Mouse (Mus musculus) kidney, postnatal 4 days (tissue): ENCODE measurements around the gene Prr5.

Experiments used
- DNase-seq, 2 experiments: peaks; one replicate each; pipeline ENCODE4 v3.0.0; 2021; ENCODE audit warnings: mixed read lengths in 2 of 2

The Prr5 gene

DNA sequence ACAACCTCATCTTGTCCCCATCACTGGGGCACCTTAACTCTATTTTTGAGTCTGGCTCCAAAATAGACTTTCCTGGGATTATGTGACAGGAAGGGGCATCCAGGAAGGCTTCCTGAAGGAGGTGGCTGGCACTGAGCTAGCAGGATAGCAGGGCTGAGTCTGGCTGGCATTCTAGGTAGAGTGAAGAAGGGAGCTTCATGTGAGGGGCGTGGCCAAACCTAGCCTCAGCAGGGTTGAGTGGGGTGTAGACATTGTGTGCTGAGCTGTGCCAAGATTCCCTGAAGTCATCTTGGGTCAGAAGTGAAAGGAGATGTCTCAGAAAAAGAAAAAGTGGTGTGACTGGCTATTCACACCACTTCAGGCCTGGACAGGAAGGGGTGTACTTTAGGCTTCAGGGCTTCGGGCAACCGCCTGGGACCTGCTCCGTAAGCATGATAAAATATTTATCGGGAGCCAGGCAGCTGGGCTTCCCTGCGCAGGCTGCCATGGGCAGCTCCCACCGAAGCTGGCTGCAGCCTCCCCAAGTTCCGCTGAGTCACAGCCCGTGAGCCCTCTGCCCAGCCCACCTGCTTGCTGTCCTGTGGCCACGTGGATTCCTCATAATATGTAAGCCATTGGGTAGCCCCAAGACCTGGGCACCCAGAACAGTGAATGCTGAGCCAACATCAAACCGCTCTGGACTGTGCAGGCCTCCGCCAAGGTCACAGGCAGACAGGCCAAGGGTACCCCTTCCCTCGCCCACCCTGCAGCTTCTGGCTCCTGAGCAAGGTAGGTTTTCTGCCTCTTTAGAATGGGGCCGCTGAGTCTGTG lies at the start of gene Prr5:
Prr5 (plus strand) TSS at position 683 of the 810 bp plus-strand sequence.
- DNase-seq, result peak; percentile 50 to 65

DNA sequence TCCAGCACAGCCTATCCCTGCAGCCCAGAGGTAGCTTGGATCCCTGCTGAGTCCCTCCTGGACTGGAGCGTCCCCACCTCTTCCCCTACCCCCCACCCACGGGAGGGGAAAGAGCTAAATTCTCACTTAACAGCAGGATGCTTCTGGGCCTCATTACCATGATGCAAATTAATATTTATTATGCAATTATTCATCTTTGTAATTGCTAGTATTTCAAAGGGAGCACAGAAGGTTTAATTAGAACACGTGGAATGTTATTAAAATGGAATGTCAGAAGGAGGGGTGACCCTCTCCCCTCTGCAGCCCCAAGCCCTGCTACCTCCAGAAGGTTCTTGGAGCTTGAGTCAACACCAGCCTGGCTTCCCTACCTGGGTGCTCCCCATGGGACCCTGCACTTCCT lies 49.4 kb upstream of the Prr5 start:
- DNase-seq, result no peak

DNA sequence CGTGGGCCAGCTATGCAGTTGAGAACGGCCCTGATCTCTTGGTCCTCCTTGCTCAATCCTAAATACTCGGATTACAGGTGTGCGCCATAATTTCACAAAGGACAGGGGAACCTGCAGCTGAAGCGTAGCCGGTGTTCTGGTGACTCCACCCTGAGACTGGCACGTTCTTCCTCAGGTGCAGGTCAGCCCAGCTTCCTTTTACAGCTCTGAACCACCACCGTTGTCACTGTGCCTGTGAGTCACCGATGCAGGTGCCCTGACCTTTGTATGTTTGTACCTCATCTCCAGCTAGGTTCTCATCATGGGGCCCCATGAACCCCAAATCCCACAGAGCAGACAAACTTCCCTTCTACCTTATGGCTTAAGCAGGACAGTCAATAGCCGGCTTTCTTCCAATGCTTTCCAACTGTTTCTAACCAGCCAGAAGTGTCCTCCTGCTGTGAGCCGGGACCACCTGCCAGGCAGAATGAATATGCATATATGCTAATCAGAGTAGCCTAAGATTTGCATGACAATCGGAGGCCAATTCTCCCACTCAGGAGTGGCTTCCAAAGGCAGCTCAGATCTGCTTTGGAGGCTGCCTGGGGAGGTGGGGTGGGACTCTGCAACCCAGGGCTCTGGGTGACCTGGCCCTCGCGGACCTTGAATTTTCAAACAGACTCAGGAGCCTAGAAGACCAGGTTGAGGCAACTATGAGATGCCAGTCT lies 47.5 kb upstream of the Prr5 start:
- no peak for DNase-seq

DNA sequence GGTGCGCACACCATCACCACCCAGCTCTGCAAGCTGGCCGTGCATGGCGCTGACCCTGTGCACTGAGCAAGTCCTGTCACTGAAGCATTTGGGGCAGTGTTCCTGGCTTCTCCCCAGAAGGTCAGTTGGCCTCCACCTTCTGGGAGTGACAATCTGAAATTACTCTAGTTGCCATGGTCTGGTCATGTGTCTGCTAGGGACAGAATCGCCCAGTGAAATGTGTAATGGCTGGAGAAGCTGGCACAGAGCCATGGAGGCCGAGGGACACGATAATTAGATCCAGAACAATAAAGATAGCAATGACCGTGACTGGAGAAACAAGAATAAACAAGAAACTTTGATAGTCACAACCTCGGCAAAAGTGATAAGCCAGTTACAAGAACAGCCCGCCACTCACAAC lies 44.5 kb upstream of the Prr5 start:
- peak; percentile 54 to 69 for DNase-seq

DNA sequence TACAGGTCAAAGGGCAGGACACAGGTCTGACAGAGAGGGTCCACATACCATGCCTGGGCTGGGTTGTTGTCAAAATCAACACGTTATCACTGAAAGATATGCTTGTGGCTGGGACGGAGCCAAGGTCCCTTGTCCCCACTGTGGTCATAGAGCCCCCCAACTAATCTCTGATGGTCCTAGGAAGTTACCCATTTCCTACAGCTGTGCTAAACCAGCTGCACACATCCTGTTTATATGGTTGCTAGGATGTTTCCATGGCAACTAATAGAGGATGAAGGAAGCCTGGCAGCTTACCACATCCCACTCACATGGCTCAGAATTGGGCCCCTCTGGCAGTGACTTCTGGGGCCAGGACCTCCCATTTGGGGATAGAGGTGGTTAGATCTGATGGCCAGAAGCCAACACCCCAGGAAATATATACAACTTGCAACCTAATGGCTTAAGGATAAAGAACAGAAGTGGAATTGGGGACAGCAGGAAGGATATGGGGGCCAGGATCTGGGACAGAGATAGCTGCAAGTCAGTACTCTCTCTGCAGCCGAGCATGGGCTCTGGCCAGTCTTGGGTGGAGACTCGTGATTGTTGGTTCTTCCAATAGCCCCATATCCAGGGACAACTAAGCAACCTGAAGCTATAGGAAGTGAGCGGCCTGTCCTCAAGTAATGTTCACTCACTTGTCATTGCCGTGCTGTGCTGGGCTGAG lies 43.6 kb upstream of the Prr5 start:
- peak in 1 of 2 experiments; percentile 55 for DNase-seq

DNA sequence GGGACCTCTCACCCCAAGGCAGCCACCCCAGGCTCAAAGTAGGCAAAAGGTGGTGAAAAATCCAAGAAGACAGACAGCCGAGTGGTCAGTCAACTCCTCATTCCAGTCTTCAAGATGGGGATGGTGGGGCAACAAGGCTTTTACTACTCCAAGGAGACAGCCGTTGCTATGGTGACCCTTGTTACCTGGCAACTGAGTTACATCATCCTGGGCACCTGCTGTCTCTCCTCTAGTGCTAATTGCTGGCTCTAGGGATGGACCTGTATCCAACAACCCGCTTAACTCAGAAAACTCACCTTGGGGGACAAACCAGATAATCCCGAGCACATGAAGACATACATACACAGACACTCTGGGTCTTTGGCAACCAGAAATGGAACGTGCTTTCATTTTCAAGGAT lies 42.1 kb upstream of the Prr5 start:
- no peak for DNase-seq

DNA sequence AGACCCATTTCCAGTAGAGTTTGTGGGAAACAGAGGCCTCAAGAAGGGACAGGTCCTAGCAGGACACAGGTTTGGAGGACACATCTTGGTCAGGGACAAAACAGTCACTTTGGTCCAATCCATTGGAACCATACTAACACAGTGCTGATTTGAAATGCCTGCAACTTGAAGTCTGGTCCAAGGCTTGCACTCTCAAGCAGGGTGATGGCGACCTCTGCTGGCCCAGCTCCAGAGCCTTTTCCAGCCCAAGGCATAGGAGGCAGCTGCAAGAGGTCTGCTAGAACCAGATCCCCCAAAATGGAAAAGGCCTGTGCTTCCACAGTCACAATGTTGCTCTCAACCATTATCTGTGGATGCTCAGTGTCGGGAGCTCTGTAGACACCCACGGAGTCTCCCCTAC lies 39.7 kb upstream of the Prr5 start:
- peak; percentile 86 to 87 for DNase-seq

DNA sequence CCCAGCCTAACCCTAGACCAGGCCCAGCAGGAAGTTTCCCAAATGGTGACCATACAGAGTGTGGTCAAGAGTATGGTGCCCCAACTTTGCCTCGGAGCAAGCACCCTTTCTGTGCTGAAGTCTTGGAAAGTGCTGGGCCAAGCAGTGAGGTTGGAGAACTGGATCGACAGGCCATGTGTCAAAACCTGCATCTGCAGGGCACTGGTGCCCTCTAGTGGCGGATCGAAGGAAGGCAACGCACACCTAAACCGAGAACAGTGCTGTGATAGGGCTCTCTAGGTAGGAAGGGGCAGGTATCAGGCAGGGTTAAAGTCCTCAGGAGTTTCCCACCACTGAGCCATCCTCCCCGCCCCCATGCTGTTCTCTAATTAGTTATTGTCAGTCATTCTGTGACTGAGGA lies 37.9 kb upstream of the Prr5 start:
- DNase-seq, result peak; percentile 86 to 88

DNA sequence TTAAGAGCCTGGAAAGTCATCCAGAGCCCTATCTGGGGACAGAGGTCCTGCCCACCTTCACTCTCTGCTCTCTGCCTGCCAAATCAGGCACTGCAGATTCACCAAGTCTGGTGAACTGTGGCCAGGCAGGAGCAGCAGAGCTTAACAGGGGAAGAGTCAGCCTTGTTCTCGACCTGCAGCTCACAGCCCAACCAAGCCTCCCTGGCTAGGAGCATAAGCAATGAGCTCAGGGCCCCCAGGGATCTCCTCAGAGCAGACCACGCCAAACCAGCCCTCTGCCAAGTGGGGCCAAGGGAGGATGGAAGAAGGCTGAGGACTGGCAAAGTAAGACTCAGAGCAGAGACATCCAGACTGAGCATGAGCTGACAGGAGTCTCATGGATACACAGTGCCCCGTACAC lies 35.1 kb upstream of the Prr5 start:
- DNase-seq, result peak in 1 of 2 experiments; percentile 32

DNA sequence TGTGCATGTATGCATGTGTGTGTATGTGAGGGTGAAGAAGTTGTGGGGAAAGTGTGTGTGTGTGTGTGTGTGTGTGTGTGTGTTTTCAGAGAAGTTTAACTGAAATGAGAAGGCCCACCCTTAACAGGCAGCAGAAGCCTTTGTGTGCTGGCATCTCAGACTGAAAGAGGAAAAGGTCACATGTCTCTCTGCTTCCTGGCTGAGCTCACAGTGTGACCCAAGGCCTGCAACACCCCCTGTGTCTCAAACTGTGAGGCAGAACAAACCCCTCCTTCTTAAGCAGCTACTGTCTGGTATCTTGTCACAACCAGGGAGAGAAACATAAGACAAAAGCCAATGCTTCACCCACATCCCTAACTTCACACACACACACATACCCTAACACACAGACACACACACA lies 31.0 kb upstream of the Prr5 start:
- no peak for DNase-seq

DNA sequence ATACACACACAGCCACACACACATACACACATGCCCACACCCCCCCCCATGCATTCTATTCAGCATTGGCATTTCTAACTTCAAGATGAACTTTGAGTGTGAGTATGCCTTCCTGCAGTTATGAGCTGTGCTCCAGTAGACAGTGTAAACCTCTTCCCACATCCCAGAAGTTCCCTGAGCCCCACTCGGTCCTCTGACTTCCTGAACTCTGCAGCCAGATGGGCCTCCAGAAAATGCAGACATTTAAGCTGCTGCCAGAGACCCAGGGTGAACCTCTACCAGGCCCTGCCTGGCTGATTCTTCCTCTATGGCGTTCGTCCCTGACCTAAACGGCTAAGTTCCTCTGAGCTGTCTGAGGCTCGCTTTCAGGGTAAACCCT lies 30.4 kb upstream of the Prr5 start:
- DNase-seq, result peak in 1 of 2 experiments; percentile 23

DNA sequence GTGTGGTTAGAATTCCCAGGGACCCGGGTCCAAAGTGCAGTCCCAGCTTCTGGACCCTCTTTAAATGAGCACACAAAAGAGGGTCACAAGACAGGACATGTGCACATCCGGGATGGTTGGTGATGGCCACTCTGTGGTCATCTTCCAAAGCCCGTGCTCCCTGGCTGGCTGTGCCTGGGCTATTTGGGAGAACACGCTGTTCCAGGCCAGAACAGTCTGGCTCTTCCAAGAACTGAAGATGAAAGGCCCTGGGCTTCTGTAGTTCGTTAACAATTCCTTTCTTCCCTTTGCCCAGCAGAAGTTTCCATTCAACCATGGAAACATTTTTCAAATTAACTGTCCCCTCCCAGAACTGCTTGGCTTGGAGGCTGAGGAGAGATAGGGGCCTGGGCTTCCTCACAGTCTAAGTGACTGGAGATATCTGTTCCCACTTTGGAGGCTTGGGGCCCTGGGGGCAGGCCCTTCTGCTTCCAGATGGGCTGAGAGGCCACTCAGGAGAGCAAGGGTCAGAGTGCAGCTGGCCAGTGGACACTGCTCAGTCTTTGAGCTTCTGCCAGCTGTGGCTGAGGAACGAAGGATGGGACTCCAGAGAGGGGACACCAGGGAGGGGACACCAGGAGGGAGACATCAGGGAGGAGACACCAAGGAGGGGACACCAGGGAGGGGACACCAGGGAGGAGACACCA lies 29.8 kb upstream of the Prr5 start:
- peak; percentile 46 to 66 for DNase-seq

DNA sequence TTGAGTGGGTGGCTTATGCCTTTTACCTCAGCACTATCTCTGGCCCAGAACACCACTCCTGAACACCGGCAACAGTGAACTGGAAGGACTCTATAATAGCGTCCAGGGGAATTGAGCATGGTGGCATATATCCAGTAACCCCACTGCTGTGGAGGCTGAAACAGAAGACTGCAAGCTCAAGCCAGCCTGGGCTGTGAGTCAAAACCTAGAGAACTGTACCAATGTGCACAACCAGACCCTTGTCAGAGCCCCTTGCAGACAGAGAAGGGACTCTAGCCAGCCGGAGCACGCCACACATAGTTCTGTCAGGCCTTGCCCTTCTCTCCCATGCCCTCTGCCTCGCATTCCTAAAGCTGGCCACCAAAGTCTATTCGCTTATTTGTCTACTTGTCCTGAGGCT lies 28.7 kb upstream of the Prr5 start:
- no peak for DNase-seq

DNA sequence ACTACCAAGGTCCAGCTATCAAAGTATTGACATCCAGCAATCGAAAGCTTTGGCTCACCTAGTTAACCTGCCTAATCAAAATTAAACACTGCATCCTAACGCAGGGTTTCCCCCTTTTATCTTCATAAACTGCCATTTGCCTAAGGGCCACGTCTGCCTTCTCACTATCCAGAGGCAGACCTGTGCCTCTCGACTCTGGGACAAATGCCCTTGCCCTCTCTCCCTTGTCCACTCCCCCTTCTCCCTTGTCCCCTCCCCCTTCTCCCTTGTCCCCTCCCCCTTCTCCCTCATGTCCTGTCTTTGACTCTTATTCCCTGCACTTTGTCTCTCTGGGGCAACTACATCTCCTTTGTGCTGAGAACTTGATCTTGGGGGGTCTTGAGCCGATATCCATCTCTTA lies 28.3 kb upstream of the Prr5 start:
- no peak for DNase-seq

DNA sequence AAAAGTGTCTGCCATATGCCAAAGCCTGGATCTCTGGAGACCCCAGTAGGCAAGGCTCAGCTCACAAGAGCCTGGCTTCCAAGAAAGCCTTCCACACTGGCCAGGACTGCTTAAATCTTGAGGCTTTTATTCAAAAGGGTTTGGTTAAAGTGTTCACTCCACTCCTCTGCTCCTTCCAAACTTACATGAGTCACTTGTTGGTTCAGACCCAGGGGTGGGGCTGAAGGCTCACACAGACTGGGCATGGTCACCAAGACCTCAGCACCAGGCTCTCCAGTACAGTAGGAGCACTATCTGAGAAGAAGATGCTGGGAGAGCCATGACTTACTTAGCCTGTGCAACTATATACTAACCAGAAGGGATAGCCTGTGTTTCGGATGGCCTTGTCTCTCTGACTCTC lies 27.5 kb upstream of the Prr5 start:
- no peak for DNase-seq

DNA sequence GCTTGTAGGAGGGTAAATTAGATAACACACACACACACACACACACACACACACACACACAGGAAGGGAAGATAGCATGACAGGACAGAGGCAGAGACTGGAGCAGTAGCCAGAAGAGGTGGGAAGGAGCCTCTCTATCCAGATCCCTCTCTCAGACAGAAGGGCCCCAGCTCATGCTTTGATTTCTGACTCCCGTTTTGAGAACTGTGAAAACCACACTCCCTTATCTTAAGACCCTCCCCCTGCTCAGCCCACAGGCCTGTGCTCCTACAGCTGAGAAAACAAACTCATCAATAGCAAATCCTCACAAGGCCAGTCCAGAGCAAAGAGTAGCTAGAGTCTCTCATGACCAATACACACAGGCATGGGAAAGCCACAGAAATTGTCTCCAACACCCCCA lies 26.2 kb upstream of the Prr5 start:
- DNase-seq, result no peak

DNA sequence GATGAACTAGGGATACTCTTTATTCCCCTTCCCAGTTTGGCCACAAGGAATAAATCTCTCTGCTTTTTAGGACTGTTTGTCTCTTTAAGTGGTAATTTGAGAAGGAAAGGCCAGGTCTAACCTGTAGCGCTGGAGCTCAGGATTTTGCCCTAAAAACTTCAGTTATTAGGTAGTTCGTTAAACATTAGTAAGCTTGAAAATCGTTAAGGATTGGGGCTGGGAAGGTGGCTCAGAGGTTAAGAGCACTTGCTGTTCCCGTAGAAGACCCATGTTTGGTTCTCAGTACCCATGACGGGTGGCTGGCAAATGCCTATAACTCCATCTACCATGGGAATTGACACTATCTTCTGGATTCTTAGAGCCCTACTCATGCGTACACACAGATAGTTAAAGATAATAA lies 17.9 kb upstream of the Prr5 start:
- DNase-seq, result no peak

DNA sequence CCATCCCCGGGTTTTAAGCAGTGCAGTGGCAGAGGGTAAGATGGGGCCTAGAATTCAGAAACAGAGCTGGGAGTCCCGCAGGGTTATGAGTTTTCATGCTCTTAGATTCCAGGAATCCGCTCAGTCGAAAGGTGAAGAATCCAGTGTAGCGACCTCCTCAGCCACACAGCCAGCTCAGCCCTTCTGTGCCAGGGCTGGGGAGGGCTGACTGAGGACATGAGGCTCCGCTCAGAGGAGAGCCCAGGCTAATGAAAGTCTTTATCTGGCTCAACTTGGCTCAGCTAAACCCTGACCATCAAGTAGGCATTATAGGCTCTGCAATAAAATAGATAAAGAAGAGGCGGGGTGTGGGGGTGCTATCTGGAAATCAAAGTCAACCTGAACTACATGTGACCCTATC lies 16.3 kb upstream of the Prr5 start:
- no peak for DNase-seq

DNA sequence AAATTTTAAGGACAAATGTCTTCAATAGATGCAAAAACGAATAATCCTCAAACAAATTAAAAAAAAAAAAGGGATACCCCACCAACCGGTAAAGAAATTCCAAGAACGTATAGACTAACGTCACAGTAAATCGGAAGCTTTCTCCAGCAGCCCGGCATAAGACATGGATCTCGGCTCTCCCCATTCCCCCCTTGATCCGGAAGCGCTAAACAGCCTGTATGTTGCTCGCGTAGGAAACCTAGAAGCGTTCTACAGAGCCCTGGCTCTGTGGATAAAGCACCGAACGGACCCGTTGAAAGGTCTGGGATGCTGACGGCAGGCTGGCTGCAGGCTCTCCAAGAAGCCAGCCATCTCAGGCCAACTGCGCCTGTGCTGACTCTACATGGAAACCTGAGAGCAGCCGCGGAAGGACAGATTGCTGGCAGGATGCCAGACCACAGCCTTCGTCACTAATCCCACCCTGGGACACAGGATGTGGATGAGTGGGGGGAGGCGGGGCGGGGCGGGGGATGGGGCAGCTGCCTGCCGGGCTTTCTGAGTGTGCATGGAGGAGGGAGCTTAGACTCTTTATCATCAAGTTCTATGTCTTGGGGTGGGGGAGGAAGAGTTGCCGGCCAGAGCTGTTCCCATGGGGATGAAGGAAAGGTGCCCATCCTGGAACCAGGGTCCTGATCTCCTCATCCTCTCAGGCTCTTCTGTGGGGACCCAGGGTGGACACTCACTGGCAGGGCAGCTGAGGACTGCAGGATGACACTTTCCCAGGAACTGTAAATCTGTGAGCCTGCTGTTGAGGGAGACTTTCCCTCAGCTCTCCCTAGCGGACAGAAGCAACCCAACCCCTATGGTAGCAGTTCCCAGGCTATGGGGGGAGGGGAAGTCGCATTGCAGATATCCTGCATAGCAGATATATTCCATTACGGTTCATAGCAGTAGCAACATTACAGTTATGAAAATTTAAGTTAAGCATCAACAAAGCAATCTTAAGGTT lies 15.1 kb upstream of the Prr5 start:
- DNase-seq, result peak; percentile 93 to 95

DNA sequence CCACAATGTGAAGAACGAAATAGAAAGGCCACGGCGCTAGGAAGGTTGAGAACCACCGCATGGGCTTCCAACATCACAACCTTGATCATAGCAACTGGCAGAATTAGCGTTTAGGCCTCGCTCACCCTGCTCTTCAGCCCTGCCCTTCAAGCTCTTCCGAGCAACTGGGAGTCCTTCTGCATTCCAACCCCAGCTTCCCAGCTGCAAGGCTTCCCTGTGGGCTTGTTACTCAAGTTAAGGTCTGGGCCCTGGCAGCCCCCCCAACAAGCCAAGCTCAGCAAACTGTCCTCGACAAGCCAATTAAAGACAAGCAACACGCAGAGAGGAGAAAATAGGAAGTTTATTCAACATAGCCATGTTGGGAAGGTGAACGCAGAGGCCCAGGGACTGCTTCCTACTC lies 14.4 kb upstream of the Prr5 start:
- DNase-seq, result peak; percentile 41 to 59

DNA sequence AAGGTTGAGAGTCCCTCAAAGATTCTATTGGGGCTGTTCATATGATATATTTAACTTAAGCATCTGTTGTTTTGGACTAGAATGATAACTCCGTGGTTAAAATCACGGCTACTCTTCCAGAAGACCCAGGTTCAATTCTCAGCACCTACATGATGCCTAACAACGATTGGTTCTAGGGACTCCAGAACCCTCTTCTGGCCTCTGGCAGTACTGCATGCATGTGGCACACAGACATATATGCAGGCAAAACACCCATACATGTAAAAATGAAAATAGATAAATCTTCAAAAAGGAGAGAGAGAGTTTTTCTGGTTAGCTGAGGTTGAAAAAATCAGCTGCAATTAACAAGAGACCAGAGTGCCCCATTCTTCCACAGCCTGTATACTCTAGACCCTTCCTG lies 12.7 kb upstream of the Prr5 start:
- DNase-seq, result no peak
